ENCODE assay signal across 13 mouse cellular contexts in the genomic region with DNA sequence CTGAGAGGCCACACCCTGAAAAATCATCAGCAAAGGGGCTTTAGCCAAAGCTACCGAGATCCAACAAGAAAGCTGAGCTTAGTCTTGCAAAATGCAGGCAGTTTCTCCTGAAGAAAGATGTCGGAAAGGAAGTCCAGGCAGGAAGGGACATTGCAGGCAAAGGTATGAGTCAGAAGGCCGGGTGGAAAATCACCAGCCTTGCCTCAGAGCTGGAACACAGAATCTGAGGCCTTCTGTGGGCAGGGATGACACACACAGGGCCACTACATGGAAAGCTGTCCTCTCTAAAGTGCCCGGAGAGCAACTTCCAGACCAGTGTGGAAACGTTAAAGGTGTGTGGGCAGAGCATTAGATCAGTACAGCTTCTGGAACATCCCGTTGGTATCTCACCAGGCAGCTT.
"Had no signal": no experiment of that assay in that cellular context is flagged by ENCODE, and none has a peak within 500 bp of the region (broad histone marks: within the 10 kb centered on the region; RNA-seq: fewer than 3 reads in every experiment).

No protein-coding gene starts in this region.

- H3K36me3 ChIP-seq: liver, embryonic 13.5 days; midbrain, embryonic 13.5 days; neural tube, embryonic 13.5 days had no signal

- H3K27ac ChIP-seq: liver, embryonic 13.5 days; macrophage; midbrain, embryonic 13.5 days; neural tube, embryonic 13.5 days; stomach, postnatal 0 days had no signal

- DNase-seq: kidney, adult 9 months; kidney, postnatal 14 days; kidney, postnatal 4 days; liver, embryonic 13.5 days; lung, embryonic 14.5 days; retina, postnatal 1 day; right cerebral cortex, postnatal 4 days; thymus, adult 18-20 months had no signal

- H3K4me1 ChIP-seq: liver, embryonic 13.5 days; neural tube, embryonic 13.5 days had no signal

- H3K27me3 ChIP-seq: liver, embryonic 13.5 days; midbrain, embryonic 13.5 days; neural tube, embryonic 13.5 days had no signal

- H3K4me3 ChIP-seq: liver, embryonic 13.5 days; midbrain, embryonic 13.5 days; myocyte; neural tube, embryonic 13.5 days had no signal
